Mouse (Mus musculus) CD4-positive, CD25-positive, alpha-beta regulatory T cell, adult 4 months (primary cell): ENCODE measurements around the gene Kng1. TPM values are rescaled to one million over a fixed set of nuclear protein-coding genes. Genes with fewer than 3 reads are reported as not detected.
"Not testable (repeated sequence)": the region's sequence is repeated elsewhere in the genome, so short reads cannot be mapped to it uniquely, and the experiment has no call there.

ENCODE experiments used
- ATAC-seq: one replicate; pipeline ENCODE4 v1.8.0; 2017
- polyA plus RNA-seq, 2 experiments: library from polyadenylated mRNA; unstranded; fragments of 100-300 nt; shearing (Covaris generic); gene quantifications; one replicate each; pipeline ENCODE4 v1.2.1; 2017

Gene Kng1
- polyA plus RNA-seq, 2 experiments from 2014 or later: not detected

DNA sequence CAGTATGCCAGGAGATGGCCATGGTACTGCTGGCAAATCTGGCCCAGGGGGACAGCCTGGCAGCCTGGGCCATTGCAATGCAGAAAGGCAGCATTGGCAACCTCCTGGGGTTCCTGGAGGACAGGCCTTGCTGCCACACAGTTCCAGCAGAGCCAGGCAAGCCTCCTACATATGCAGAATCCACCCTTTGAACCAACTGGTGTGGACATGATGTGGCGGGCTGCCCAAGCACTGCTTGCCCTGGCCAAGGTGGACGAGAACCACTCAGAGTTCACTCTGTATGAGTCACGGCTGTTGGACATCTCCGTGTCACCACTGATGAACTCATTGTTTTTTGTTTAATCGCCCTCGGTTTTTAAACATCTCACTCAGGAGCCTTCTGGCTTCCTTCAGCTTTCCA, 36.5 kb downstream of the Kng1 start:
- ATAC-seq: no peak

DNA sequence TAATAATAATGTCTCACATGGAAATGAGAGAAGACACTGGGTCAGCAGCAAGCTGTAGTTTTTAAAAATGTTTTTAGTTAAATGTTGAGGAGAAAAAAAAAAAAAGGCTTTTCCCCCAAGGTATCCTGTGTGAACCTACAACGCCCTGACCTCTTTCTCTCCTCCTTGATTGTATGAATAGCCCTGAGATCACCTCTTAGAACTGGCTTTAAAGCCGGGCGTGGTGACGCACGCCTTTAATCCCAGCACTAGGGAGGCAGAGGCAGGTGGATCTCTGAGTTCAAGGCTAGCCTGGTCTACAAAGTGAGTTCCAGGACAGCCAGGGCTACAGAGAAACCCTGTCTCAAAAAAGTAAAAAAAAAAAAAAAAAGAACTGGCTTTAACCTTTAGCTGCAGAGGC, 37.9 kb downstream of the Kng1 start:
- ATAC-seq: not testable (repeated sequence)

DNA sequence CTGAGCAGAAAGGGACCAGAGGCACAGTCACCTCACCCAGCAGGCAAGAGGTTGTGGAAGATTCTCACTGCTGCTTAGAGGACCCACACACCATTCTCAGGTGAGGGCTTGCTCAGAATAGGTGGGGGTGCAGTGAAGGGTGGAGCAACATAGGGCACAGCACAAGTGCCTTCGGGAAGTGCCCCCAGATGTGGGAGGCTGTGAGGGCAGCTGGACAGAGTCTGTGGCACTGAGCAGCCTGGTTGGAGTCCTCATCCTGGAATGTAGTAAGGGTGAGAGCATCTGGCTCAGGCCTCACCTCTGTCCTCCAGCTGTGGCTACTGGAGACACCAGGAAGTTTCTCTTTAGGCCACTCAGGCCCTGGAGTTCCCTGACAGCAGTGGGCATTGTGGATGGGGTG, 39.2 kb downstream of the Kng1 start:
- ATAC-seq: not testable (repeated sequence)

DNA sequence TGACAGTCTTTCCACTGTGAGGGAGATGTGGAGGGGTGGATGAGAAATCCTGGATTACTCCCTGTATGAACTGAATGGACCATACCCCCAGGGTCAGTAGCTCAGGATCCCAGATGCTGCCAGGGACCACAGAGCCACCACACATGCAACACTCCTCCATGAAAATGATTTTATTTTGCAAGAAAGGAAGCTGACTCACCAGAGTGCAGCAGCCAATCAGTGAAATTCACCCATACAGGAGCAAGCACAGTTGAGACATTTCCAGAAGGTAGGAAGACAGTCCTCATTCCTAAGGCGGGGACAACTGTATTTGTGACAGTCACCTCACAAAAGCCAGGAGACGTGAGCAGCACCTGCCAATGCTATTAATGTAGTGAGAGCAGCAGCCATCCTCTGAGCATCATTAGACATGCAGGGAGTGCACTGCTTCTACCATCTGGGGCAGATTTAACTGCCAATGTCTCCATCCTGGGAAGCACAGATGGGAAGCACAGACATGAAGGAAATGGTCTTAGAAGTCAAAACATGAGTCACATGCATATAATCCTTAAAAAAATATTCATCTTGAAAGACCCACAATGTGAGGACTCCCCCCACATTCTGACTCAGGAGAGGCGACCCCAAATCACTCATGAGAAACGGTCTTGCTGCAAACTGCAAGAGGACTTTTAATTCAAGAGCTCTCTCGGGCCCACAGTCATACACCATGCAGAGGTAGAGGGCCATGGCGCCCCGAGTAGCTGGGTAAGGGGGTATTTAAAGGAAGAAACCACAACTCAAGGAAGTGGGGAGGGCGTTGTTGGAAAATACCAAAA, 39.8 kb downstream of the Kng1 start:
- not testable (repeated sequence) for ATAC-seq

DNA sequence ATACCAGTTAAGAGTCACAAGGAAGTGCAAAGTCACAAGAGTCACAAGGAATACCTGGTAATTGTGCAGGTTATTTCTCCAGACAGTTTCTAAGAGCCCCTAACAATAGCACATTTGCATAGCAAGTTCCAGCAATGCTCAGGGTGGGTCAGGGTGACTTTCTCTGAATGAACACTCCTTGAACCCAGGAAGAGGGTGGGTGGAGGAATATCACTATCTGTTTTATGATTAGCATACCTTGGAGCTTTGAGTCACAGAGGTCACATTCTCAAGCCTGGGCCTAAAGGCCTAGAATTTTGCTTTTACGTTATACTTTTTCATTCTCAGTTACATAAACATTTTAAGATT, 40.4 kb downstream of the Kng1 start:
- not testable (repeated sequence) for ATAC-seq

DNA sequence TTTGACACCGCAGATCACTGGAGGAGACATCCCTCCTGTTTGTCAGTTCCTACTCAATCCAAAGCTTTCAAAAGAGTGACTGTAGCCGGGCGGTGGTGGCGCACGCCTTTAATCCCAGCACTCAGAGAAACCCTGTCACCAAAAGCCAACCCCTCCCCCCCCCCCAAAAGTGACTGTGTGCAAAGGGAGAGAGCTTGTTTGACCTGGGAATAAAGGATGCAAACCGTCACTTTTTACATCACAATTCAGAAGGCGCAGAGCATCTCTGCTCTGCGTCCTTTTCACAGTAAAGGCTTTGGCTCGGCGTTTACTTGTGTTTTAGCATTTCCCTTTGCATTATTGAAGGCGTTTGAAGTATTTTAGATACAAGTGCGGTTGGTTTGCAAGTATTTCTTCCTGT, 42.0 kb downstream of the Kng1 start:
- no peak for ATAC-seq

DNA sequence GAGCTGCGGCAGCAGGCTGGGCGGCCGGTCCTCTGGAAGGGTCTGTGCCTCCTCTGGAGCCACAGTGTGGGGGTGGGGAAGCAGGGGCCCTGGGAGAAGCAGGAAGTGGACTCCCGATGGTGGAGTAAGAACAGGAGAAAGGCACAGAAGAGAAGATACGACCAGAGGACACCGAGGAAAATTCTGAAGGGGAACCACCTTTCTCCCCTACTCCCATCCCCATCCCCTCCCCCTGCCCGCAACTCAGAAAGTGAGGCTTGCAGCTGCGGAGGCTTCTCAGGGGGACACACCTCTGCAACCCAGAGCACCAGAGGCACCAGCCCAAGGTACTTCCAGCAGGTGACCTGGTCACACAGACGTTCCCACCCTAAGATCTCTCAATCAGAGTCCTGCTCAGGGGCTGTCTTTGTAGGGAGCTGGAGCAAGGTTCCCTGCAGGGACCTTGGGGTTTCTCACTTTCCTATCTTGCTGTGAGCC, 42.5 kb downstream of the Kng1 start:
- no peak for ATAC-seq

DNA sequence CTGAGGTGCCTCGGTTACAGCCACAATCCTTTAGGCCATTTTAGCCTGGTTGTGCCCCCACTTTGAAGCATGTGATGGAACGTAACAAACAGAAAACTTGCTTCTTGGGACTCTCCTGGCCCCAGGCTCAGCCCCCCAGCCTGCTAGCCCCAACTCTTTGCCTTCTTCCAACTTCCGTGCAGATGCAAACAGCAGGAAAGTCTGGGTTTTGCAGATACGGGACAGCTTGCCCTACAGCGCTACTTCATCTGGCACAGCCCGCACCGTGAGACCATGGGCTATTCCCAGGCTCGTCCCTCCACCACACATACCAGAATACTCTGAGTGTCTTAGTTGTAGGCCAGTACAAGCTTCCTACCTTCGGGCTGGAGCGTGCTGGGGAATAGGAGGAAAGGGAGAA, 42.9 kb downstream of the Kng1 start:
- no peak for ATAC-seq

DNA sequence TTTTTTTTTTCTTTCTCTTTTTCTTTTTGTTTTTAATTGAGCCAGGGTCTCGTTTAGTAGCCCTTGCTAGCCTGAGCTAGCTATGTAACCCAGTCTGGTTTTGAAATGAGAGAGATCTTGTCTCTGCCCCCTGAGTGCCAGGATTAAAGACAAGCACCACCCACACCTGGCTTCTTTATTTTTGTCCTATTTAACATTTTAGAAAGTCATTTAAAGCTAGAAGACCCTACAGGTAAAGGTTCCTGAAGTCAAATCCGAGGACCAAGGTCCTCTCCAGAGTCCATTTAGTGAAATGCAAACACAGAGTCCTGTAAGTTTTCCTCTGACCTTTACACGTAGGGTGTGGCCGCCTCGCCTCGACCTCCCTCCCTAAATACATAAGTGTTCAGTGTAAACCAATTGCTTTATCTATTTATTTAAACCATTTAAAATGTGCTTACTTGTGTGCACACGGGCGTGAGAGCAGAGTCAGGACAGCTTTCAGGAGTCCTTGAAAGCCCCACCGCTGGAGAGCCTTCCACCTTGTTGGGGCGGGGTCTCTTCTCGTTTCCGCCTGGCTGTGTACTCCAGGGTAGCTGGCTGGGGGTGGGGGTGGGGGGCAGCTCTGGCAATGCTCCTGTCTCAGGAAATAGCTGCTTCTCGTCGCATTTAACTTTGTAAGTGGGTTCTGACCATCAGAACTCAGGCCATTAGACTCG, 44.8 kb downstream of the Kng1 start:
- ATAC-seq: peak; percentile 37

DNA sequence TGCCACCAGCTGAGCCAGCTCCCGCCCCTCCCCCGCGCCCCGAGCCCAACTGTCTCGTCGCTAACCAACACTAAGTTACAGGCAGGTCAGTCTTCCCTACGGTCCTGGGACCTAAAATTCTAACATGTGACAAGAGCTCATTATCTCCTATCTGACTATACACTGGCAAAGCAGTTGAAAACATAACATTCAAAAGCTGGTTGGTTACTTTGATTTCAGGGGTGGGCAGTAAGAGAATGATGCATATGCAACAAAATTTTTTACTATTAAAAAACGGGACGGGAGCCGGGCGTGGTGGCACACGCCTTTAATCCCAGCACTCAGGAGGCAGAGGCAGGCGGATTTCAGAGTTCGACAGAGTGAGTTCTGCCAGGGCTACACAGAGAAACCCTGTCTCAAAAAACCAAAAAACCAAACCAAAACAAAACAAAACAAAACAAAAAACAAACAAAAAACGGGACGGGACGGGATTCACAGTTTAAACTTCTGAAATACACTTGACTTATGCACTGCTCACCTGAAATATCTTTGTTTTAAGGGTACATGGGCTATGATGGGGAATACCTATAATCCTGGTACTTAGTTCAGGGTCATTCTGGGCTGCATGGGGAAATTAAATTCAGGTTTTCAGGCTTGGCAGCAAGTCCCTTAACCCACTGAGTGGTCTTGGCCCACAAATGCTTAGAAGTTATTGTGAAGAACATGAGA, 45.5 kb downstream of the Kng1 start:
- ATAC-seq: no peak

DNA sequence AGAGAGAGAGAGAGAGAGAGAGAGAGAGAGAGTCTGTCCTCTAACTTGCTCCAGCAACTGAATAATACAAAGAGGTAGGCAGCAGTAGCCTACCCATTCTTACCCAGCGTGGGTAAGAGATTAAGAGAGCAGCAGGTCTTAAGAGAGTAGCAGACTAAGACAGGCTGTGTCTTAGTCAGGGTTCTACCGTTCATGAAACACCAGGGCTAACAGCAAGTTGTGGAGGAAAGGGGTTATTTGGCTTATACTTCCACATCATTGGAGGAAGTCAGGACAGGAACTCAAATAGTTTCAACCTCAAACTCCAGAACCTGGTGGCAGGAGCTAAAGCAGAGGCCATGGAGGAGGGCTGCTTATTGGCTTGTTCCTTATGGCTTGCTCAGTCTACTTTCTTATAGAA, 46.2 kb downstream of the Kng1 start:
- ATAC-seq: no peak

DNA sequence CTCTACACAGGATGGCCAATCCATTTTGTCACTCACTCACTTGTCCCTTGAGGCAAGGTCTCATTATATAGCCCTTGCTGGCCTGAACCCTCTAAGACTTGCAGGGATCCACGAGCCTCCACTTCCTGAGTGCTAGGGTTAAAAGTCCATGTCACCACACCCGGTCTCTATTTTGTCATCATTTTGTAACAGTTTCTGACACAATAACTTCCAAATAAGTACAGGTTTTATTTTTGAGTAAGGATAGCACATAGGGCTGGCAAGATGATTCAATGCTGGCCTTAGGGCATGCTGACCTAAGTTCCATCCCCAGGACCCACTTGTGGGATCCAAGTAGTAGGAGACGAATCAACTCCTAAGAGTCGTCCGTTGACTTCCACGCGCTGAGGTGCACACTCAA, 48.5 kb downstream of the Kng1 start:
- ATAC-seq: no peak

DNA sequence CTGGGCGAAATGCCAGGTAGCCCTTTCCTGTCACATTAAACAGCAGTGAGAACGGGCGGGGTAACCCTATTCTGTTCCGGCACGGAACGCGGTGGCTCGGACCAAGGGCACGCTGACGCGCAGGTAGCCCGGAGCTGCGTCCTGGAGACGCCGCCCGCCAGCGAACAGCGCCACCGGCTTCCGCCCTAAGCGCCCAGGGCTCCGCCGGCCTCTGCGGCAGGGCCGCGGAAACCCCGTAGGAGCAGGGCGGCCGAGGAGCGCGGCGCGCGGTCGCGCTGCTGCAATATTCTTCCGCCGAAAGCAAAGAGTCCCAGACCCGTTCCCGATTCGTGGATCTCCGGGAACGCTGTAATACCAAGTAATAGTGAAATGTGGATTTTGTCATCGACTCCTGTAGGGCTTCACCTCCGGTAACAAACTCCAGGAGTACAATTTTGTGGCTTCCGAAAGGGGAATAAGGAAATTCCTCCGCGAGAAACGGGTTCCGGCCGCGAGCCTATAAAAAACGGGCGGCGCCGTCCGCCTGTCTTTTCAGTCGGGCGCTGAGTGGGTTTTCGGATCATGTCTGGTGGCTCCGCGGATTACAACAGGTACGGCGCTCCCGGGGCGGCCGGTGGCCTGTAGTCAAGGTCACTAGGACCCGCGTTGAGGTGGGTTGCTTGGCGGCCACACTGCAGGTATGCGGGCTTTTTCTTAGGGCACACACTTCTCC, 49.7 kb downstream of the Kng1 start, which contains the start of gene Eif4a2:
Gene Eif4a2 (plus strand): TSS at position 214 of the 712 bp plus-strand sequence.
- peak; percentile 71 for ATAC-seq

DNA sequence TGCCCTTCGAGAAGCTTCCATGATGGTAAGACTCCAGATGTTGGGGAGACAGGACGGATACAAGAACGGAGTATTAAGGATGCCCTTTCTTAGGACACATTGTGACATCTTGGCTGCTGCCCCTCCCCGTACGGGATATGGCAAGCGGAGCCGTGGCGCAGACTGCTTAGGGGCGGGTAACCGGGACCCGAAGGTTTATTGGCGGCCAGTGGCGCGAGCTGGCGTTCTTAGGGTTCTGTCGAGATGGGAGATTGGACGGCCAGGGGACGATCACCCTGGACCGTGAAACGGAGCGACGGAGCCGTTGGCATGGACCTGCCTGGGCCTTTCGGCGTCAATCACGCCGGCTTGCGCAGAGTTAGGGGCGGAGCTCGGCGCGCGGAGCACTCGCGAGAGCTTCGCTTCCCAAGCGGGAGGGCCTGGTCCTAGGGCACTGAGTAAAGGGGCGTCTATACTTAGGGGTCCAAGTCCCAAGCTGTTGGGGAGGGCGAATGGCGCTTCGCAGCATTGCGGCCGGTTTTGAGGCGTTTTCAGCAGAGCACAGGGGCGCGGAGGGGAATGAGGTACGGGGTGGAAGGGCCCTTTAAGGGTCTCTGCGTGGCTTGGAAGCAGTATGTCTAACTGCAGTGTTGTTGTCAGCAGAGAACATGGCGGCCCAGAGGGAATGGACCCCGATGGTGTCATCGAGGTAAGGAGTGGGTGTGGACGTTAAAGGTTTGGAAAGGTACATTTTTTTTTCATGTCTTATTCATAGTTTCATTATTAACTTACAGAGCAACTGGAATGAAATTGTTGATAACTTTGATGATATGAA, 50.5 kb downstream of the Kng1 start:
- ATAC-seq: peak; percentile 62

DNA sequence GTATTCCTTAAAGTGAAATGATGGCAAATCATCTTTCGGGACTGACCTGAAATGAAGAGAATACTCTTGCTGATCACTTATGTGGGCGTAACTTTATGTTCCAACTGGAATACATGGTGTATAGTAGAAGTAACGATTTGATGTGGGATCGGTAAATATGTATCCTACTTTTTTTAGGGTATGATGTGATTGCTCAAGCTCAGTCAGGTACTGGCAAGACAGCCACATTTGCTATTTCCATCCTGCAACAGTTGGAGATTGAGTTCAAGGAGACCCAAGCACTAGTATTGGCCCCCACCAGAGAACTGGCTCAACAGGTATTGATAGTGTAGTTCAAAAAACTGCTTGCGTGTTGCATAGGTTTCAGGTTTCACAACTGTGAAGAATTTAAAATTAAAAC, 51.3 kb downstream of the Kng1 start:
- no peak for ATAC-seq

DNA sequence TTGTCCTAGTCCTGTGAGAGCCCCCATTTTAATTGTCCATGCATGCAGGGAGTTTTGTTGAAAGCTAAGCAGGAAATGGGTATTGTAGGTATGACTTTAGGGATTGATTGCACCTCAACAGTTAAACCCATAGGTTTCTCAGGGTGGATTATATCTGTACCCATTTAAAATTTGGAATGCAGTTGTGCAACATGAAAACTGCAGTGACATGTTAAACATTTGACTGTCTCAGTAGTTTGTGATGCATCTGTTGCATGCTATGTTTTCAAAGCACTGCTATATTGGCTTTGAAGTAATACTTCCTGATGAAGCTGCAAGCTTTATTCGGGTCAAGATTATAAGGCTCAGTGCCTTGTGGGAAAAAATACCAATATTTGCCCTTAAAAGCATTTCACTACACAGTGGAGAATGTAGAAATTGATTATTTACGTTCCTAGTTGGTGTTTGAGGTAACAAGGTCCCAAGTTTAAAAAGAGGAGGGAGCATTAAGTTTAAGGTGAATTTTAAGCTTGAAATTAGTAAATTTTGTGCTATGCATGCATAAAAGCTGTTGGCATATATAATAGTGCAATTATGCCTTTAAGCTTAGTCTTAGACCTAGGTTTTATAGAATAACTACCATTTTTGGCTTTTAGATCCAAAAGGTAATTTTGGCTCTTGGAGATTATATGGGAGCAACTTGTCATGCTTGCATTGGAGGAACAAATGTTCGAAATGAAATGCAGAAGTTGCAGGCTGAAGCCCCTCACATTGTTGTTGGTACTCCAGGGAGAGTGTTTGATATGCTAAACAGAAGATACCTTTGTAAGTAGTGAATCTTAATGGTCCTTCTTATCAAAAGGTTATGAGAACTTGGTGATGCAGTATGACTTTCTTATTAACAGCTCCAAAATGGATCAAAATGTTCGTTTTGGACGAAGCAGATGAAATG, 52.0 kb downstream of the Kng1 start:
- ATAC-seq: no peak

DNA sequence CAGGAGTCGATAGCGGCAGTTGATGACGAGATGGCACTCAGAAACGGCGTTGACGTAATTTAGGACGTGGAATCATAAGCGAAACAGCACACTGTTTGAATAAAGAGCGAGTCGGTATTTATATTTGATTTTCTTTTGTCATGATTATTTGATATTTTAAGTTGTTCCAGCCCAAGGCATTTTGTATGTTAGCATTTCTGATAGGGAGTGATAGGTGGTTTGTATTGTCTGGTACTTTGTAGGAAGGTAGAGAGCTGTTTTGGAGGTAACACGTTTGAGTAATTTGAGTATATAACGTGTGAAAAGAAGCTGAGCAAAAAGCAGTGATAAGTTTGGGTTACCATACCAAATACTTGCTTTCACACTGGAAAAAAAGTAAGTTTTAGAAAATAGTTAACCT, 54.7 kb downstream of the Kng1 start:
- no peak for ATAC-seq

DNA sequence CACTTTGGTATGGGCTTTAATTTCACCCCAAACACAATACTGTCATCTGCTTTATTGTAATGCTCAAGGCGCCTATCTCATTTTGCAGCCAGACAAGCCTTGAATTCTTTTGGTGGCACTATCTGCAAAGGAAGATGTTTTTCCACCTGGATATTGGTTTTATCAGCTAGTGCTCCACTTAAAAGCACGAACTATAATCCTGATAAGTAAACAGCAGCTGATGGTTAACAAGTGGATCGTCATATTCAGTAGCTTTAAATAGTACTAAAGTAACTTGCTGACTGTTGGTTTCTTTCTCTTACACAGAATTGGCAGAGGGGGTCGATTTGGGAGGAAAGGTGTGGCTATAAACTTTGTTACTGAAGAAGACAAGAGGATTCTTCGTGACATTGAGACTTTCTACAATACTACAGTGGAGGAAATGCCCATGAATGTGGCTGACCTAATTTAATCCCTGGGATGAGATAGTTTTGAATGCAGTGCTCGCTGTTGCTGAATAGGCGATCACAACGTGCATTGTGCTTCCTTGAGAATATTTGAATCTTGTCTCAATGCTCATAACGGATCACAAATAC, 55.3 kb downstream of the Kng1 start:
- no peak for ATAC-seq

DNA sequence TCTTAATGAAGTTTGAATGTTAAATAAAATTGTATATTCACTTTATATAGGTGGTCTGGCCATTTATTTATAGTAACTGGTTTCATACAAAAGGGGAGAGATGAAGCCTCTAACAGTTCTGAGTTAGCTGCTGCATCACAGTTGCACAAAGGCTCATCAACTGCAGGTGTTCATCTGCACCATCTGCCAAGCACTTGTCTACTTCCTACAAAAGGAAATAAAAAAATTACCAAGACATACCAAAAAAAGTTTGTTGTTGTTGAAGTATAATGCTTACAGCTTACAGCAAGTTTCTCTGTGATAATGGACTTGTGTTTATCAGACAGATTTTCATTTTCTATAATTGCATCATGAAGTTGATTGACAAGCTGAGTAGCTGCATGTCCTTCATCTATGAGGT, 56.2 kb downstream of the Kng1 start:
- ATAC-seq: no peak
